Mouse (Mus musculus): ENCODE measurements at regions not wholly inside any gene's neighbourhood (a gene's known extent, or its start where the extent isn't known, plus 50 kb on each side); places are given as distances from the start of the nearest gene placed in this dataset.

GRCm38 (mm10) chrX:99340223-99340622 lies 130.8 kb downstream of the Pja1 start:
- no peak for DNase-seq (ENCODE audit: low spot score in 2 of 2)

GRCm38 (mm10) chrX:99339081-99339876 lies 131.8 kb downstream of the Pja1 start:
- DNase-seq (ENCODE audit: low spot score in 2 of 2) = no peak

- no peak for DNase-seq (ENCODE audit: low spot score in 2 of 2)
These were observed 134.2 kb downstream of the Pja1 start for GRCm38 (mm10) chrX:99336616-99337553.

GRCm38 (mm10) chrX:99335886-99336589 lies 135.0 kb downstream of the Pja1 start:
- no peak for DNase-seq (ENCODE audit: low spot score in 2 of 2)

GRCm38 (mm10) chrX:99332457-99332770 lies 138.7 kb downstream of the Pja1 start:
- DNase-seq (ENCODE audit: low spot score in 2 of 2) = no peak

- DNase-seq (ENCODE audit: low spot score in 2 of 2) = no peak
These were observed 139.2 kb downstream of the Pja1 start for GRCm38 (mm10) chrX:99331764-99332456.

- DNase-seq (ENCODE audit: low spot score in 2 of 2) = no peak
These were observed 140.7 kb downstream of the Pja1 start for GRCm38 (mm10) chrX:99330386-99330785.

GRCm38 (mm10) chrX:99328576-99328975 lies 142.5 kb downstream of the Pja1 start:
- no peak for DNase-seq (ENCODE audit: low spot score in 2 of 2)

GRCm38 (mm10) chrX:99326167-99326566 lies 144.9 kb downstream of the Pja1 start:
- no peak for DNase-seq (ENCODE audit: low spot score in 2 of 2)

- DNase-seq (ENCODE audit: low spot score in 2 of 2) = peak in 1 of 2 experiments; percentile 14
These were observed 145.6 kb downstream of the Pja1 start for GRCm38 (mm10) chrX:99325460-99325859.

- DNase-seq (ENCODE audit: low spot score in 2 of 2) = no peak
These were observed 146.4 kb downstream of the Pja1 start for GRCm38 (mm10) chrX:99324546-99325170.

- no peak for DNase-seq (ENCODE audit: low spot score in 2 of 2)
These were observed 151.3 kb downstream of the Pja1 start for GRCm38 (mm10) chrX:99319791-99320190.

- DNase-seq (ENCODE audit: low spot score in 2 of 2) = no peak
These were observed 151.9 kb downstream of the Pja1 start for GRCm38 (mm10) chrX:99319163-99319562.

- no peak for DNase-seq (ENCODE audit: low spot score in 2 of 2)
These were observed 152.9 kb downstream of the Pja1 start for GRCm38 (mm10) chrX:99318141-99318540.

- no peak for DNase-seq (ENCODE audit: low spot score in 2 of 2)
These were observed 153.3 kb downstream of the Pja1 start for GRCm38 (mm10) chrX:99317736-99318135.

- no peak for DNase-seq (ENCODE audit: low spot score in 2 of 2)
These were observed 154.5 kb downstream of the Pja1 start for GRCm38 (mm10) chrX:99316410-99317056.

- DNase-seq (ENCODE audit: low spot score in 2 of 2) = no peak
These were observed 163.2 kb downstream of the Efnb1 start for GRCm38 (mm10) chrX:99299110-99299509.

GRCm38 (mm10) chrX:99294726-99295125 lies 158.8 kb downstream of the Efnb1 start:
- no peak for DNase-seq (ENCODE audit: low spot score in 2 of 2)

- no peak for DNase-seq (ENCODE audit: low spot score in 2 of 2)
These were observed 158.0 kb downstream of the Efnb1 start for GRCm38 (mm10) chrX:99293967-99294366.

GRCm38 (mm10) chrX:99292758-99293157 lies 156.8 kb downstream of the Efnb1 start:
- no peak for DNase-seq (ENCODE audit: low spot score in 2 of 2)

- no peak for DNase-seq (ENCODE audit: low spot score in 2 of 2)
These were observed 156.0 kb downstream of the Efnb1 start for GRCm38 (mm10) chrX:99291965-99292364.
